Mouse (Mus musculus) heart, adult 9 months (tissue): ENCODE measurements at regions not wholly inside any gene's neighbourhood (a gene's known extent, or its start where the extent isn't known, plus 50 kb on each side); places are given as distances from the start of the nearest gene placed in this dataset.
A peak's percentile ranks its signal among the peaks of the same experiment; 100 is the strongest.
"Not testable (repeated sequence)": the region's sequence is repeated elsewhere in the genome, so short reads cannot be mapped to it uniquely, and the experiment has no call there.

Experiments
- DNase-seq, 2 experiments: peaks; one replicate each; pipeline ENCODE4 v3.0.0; 2022; ENCODE audit warnings: low spot score in 2 of 2

DNA sequence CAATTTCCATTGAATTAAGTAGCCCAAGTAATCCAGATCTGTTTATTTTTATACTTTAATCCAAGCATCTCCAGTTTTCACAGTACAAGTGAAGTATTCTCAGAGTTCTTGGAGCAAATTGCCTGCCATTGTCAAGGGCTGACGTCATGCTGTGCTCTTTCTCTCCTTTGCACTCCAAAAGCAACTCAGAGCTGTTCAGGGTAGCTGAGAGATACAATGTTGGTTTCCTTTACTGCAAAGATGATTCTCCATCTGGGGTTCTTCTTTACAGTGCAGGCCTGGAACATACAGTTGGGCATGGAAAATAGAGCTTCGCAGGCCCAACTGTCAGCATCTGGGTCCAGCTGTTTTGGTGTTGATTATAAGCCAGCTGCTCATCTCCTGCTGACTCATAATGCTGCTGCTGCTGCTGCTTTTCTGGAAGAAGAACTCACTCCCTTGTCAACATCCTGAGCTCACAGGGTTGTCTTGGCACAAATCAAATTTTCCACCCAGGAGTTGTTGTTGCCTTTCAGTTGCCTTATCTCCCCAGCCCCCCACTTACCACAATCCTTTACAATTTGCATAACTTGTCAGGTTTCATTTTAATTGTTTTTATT is 454.7 kb upstream of the Slc5a7 start:
- DNase-seq: peak; percentile 35 to 49

DNA sequence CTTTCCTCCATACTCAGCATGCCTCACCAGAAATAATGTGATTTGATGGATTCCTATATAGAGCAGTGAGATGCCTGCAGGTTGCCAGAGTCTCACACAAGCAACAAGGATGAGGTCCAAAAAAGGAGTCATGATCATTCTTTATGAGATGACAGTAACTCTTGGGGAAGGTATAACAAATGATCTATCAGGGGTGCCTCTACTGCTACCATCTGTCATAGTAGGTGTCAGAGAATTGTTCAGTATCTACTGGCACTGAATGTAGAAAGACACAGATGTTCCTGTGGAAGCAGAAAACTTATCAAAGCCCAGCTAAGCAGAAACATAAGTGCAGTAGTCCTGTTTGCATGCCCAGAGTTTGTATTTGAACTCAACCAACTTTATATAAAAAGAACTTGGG is 454.1 kb upstream of the Slc5a7 start:
- DNase-seq: no peak

DNA sequence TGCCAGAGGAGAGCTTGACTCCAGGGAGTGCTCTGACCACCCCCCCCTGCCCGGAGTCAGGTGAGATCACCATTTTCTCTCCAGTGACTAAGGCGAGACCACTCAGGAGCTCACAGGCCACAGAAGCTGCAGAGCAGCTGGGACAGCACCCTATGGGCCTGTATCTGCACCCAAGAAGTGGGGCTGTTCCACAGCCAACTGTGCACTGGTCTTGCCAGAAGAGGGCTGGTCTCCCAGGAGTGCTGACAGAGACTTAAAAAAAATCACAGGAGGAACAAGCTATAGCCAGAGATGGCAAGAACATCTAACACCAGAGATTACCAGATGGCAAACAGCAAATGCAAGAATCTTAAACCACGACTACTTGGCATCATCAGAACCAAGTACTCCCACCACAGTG is 437.0 kb upstream of the Slc5a7 start:
- no peak for DNase-seq

DNA sequence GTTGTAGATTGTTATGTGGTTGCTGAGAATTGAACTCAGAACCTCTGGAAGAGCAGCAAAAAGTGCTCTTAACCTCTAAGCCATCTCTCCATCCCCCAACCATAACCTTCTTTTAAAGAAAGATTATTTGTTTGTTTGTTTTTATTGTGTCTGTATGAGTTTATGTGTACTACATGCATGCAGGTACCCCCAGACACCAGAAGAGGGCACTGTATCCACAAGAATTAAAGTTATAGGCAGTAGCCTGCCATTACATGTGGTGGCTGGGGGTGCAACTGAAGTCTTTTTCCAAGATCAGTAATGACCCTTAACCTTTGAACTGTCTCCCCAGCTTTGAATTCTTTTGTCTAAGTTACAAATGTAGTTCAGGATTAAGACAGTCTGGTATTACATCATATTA is 428.8 kb upstream of the Slc5a7 start:
- no peak for DNase-seq

DNA sequence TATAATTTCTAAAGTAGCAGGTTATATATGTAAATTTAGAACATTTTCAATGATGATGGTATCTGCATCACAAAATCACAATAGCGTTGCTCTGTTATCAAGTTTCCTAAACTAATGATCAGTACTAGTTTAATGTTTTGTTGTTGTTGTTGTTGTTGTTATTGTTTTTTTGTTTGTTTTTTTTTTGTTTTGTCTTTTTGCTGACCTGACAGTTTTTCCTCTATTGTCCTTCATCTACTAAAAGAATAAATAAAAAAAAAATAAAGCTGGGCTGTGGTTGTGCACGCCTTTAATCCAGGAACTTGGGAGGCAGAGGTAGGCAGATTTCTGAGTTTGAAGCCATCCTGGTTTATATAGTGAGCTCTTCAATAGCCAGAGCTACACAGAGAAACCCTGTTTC is 427.9 kb upstream of the Slc5a7 start:
- no peak for DNase-seq

DNA sequence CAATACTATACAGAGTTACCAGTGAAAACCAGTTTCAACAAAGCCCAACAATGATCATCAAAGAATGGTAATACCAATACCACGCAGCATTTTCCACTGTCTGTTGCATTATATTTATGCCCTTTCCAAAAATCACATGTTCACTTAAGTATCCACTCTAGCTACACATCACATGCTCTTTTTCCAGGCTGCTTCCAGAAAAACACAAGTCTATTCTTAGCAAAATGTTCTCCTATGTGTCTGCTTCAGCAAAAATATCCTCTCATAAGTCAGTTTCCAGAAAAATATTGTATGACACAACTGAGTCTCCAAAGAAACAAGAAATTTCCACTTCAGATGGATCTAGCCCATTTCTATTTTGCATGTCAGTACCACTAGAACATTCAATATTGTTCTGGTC is 414.2 kb upstream of the Slc5a7 start:
- no peak for DNase-seq

DNA sequence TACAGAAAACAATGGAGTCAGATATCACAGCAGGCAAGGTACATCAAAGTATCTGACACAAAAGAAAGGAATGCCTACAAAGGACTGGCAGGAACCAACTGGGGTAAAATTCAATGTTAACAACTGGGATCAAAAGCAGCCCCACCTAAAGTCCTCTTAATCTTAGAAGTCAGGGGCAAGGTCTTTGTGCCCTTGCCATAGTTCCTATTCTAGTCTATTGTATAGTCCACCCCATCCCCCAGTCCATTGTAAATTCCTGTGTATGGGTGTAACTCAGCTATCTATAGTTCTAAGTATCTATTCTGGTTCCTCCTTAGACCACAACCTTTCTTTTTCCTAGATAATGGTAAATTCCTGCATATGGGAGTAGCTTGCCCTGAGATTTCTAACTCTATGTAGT is 409.0 kb upstream of the Slc5a7 start:
- not testable (repeated sequence) for DNase-seq

DNA sequence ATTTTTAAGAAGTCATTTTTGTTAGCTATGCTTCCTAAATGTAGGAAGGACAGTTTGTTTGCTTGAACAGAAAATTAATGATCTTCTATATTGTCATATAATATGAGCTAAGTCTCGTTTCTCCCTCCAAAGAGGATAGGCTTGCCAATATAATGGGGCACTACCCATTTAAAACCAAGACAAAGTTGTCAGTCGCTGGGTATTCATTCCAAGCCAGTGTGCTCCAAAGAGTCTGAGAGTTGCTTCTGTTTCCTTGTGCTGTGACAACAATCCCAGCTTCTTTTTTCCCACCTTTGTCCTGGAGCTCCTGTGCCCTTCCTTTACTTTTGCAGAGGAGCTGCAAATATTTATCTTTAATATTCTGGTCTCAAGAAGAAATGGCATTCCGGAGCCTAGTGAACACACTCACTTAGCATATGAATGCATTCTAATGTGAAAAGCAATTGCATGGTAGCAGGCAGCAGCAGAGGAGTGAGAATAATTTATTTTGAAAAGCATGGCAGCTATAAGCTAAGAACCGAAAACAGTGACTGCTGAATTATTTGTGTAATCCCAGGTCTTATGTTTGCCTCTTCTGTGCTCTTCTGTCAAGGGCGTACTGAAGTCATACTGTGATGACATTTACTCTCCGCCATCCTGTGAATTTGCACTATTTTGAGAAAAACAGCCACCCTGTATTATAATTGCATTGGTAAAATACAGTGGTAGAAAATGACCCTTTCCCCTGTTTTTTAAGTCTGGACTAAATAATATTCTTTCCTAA is 402.7 kb upstream of the Slc5a7 start:
- DNase-seq: no peak

DNA sequence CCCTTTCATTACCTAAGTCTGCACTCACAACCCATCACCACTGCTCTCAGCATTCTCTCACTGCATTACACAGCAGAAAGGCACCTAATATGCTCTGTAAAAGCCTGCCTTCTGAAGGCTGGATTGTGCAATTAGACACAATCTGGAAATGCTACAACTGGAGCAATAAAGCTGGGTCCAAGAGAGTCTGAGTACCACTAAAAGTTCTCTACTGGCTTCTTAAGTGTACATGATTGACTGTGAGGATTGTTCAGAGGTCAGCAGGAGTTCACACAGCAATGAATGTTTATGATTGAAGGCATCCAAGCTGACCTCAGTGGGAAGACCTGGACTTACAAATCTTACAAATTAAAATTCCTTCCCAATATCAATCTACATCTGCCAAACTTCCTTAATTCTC is 395.8 kb upstream of the Slc5a7 start:
- DNase-seq: no peak

DNA sequence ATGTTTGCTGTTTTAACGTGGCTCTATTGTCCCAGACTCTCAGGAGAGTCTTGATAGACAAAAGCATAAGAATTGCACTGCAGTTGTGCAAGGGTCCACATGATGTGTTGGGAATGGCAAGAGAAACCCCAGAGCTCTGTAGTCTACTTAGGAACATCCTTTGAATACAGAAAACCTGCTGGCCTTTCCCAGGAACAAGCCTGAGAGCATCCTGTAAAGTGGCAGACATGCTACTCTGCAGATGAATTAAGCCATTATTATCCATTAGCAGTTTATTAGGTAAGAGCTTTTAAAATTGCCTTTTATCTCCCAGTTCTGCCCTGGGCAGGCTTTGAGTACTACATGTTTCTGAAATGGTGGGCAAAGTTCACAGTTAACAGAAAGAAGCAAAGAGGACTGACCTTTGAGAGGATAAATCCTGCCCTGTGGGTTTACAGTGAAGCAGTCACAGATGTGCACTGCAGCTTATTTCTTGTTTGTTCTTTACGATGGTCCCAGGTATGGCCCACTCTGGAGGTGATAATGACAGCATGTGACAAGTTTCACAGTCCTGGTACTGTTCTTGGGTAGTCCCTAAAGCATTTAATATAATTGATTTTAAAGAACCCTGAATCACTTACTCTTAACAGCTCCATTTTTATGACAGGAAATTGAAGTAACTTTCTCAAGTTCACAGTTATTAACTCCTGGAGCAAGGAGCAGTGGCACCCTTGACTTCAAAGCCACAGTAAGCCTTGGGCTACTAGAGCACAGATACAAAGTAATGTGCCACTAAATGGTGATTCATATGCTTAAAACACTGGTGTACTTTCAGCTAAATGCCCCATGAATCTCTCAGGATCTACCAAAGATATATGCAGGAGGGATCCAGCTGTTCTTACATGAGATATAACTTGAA is 386.6 kb upstream of the Slc5a7 start:
- DNase-seq: no peak

DNA sequence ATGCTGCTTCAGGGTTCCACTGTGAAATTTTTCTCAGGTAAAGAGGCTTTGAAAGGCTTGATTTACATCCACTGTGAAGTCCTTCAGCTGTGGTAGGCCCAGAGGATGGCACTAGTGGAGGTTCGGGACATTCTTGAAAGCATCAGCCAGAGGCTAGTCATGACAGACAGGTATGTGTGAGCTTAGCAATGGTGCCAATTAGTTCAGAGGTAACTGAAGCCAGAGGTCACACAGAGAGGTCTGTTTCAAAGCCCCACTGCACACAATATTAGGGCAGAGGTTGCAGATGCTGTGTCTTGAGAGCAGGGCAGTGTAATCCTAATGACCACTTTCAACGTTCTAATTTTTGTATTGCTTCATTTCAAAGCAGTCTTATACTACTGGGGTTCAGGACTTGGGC is 379.3 kb upstream of the Slc5a7 start:
- DNase-seq: no peak

DNA sequence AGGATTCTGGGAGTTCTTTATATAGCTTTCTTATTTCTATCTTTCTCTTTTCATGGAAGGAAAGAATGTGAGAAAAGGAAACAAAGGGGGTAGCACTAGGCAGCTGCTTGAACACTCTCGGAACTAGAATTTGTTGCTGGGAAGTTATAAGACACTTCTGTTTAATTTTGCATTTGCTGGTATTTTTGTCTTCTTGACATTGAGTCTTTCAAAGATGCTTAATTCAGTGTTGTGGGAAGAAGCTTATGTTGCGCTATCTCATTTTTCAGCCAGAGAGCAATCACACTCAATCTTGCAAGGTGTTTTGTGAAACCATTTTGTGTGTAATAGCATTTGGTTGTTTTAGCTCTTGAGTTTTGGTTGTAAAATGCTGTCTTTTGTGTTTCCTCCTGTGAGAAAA is 370.7 kb upstream of the Slc5a7 start:
- no peak for DNase-seq

DNA sequence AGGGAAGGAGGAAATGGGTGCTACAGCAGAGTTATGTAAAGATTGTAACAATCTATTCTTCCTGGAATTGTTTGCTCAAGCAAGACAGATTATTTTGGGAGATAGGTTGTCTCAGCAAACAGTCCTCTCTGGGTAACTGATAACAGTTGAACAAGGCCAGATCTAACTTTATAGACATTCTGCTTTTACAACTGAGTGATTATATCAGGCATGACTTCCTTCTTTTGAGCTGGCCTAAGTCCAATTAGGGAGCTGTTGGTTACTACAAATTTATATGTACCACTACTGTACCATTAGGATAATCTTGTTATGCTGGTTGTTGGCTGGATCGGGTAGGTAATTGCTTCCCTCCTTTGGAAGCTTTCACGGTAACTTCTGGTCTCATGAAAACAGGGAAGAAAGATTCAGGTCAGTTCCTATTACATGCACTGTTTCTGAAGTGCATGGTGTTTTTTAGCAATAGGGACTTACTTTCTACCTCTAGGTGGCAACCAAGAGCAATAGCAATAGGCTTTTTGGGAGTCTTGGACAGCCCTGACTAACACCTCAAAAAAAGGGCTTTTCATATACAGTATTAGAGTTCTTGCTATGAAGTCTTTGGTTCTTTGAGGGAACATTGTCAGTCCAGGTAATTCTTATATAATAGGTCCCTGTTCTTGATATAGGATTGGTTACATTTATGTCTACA is 363.9 kb upstream of the Slc5a7 start:
- no peak for DNase-seq

DNA sequence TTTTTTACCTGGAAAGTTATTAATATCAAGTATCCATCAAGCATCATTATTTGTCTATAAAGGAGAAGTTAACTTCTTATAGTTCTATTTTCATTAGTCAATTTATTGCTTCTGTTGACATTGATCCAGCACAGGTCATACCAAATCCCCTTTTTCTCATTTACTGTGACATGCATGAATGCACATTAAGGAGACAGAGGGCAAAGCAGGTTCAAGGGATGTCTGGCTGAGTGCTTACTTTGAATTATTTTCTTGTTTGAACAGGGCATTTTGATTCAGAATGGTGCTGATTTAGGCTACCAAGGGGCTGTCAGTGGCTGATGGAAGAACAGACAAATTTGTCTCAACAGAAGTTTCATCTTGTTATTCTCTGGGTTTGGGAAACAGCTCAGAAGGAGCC is 357.7 kb upstream of the Slc5a7 start:
- DNase-seq: no peak
